Mouse (Mus musculus): ENCODE data around the gene Unc13a. TPM values are rescaled to one million over a fixed set of nuclear protein-coding genes. Genes with fewer than 3 reads are reported as not detected.

The Unc13a gene
- polyA plus RNA-seq, 1 experiment from 2014 or later: 2.0 TPM

DNA sequence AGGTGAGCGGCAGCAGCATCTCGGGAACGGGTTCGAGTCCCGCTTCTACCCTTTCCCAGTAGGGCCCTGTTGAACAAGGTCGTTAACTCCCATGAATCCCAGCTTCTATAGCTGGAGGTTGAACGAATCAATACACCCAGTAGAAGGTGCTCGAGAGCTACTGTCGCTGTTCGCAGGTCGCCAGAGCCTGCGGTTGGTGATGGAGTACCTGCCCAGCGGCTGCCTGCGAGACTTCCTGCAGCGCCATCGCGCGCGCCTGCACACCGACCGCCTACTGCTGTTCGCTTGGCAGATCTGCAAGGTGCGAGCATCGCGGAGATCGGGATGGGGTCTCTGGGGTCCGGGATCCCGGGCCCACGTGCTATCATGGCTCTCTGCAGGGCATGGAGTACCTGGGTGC, 14.0 kb upstream of the Unc13a start:
- H3K9ac ChIP-seq: no peak overlapping the region
- peaks cover 100% of the 10 kb centered on the region for H3K27me3 ChIP-seq
- ATAC-seq (ENCODE audit: insufficient number of reproducible peaks, low FRiP score, low TSS enrichment, low read depth): no peak
- no peaks in the 10 kb centered on the region for H3K9me3 ChIP-seq (replicated peaks)
- H3K36me3 ChIP-seq: no peaks in the 10 kb centered on the region
- H3K4me1 ChIP-seq: peaks cover 34% of the 10 kb centered on the region
- H3K4me2 ChIP-seq (replicated peaks): peak overlapping the region; percentile 41
- 6% methylated on average over 29 of the region's 29 CpGs for WGBS
- H3K27ac ChIP-seq (replicated peaks): no peak overlapping the region
- H3K4me3 ChIP-seq (replicated peaks): peak overlapping the region; percentile 16

DNA sequence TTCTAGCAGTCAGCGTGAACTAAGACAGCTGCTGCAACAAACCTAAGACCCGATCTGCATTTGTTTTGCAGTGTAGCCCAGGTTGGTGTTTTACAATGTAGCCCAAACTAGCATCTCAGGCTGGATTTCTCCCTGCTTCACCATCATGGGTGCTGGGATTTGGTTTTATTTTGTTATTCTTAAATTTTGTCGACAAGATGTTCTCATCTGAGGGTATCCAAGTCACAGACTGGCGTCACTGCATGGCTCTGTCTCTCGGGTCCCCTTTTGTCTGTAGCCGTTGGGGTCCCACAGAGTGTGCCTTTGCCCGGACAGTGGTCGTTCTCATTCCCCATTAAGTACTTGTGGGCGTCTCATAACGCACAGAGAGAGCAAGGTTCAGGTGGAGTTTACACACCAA, 13.1 kb upstream of the Unc13a start:
- H3K9ac ChIP-seq: no peak overlapping the region
- peaks cover 100% of the 10 kb centered on the region for H3K27me3 ChIP-seq
- no peak overlapping the region for H3K27ac ChIP-seq (replicated peaks)
- H3K36me3 ChIP-seq: no peaks in the 10 kb centered on the region
- H3K4me1 ChIP-seq: peaks cover 41% of the 10 kb centered on the region
- no peak for ATAC-seq (ENCODE audit: insufficient number of reproducible peaks, low FRiP score, low TSS enrichment, low read depth)
- no peak overlapping the region for H3K4me3 ChIP-seq (replicated peaks)
- no peak overlapping the region for H3K4me2 ChIP-seq (replicated peaks)
- H3K9me3 ChIP-seq (replicated peaks): no peaks in the 10 kb centered on the region
- WGBS: 16% methylated on average over 10 of the region's 10 CpGs

DNA sequence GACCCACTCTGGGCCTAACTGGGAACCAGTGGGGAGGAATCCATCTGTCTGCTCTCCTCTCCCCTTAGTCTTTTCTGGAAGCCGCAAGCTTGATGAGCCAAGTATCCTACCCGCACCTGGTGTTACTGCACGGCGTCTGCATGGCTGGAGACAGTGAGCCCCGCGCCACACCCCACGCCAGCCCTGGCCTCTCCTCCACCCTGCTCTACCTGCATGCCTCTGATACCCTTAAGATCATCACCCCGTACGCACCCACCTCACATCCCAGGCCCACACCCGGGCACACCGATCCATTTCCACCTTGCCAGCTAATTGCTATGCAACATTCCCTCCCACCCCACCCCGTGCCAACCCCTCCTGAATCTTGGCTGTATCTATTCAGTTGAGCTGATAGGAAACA, 11.3 kb upstream of the Unc13a start:
- Histone ChIP-seq H3K27ac (replicated peaks) (no peak overlapping the region), H3K9me3 (replicated peaks) (no peaks in the 10 kb centered on the region), H3K4me1 (peaks cover 48% of the 10 kb centered on the region), H3K4me2 (replicated peaks) (no peak overlapping the region), H3K4me3 (replicated peaks) (no peak overlapping the region), H3K27me3 (peaks cover 100% of the 10 kb centered on the region), H3K9ac (no peak overlapping the region), H3K36me3 (no peaks in the 10 kb centered on the region)
- no peak for ATAC-seq (ENCODE audit: insufficient number of reproducible peaks, low FRiP score, low TSS enrichment, low read depth)
- 56% methylated on average over 12 of the region's 12 CpGs for WGBS

DNA sequence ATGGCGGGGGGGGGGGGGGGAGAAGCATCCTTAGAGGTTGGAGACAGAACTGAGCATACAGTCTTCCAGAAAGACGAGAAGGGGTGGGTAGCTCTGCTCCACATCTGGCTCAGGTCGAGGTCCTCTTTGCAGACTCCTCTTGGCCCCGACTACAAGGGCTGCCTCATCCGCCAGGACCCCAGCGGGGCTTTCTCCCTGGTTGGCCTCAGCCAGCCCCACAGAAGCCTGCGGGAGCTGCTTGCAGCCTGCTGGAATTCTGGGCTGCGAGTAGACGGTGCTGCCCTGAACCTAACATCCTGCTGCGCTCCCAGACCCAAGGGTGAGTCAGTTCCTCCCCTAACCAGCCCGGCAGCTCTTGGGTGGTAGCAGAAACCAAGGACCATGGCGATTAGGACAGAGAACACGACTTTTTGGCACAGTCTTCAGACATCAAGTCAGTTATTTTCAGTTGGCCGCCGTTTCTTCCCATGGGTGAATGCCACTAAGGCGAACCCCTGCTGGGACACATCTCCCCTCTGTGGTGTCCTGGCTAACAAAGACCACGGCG, 9.9 kb upstream of the Unc13a start:
- H3K4me1 ChIP-seq: peaks cover 42% of the 10 kb centered on the region
- H3K9ac ChIP-seq: no peak overlapping the region
- no peak overlapping the region for H3K4me3 ChIP-seq (replicated peaks)
- whole genome bisulfite sequencing: 12% methylated on average over 18 of the region's 18 CpGs
- H3K36me3 ChIP-seq: no peaks in the 10 kb centered on the region
- H3K27ac ChIP-seq (replicated peaks): no peak overlapping the region
- no peaks in the 10 kb centered on the region for H3K9me3 ChIP-seq (replicated peaks)
- peaks cover 92% of the 10 kb centered on the region for H3K27me3 ChIP-seq
- no peak for ATAC-seq (ENCODE audit: insufficient number of reproducible peaks, low FRiP score, low TSS enrichment, low read depth)
- H3K4me2 ChIP-seq (replicated peaks): no peak overlapping the region

DNA sequence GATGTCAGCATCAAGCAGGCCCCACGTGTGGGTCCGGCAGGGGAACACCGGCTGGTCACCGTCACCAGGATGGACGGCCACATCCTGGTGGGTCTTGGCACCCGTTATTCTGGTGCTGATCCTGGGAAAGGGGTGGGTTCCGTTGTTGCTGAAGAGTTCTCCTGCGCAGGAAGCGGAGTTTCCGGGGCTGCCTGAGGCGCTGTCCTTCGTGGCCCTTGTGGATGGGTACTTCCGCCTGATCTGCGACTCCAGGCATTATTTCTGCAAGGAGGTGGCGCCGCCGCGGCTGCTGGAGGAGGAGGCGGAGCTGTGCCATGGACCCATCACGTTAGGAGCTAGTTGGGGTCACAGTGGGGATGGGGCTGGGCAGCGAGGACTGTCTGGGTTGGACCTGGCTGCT, 8.9 kb upstream of the Unc13a start:
- Histone ChIP-seq H3K27ac (replicated peaks) (no peak overlapping the region), H3K4me3 (replicated peaks) (0 out of 2 replicates have a peak overlapping the region, but pooled peaks have one; percentile 3), H3K27me3 (peaks cover 85% of the 10 kb centered on the region), H3K4me2 (replicated peaks) (no peak overlapping the region), H3K9me3 (replicated peaks) (no peaks in the 10 kb centered on the region), H3K36me3 (no peaks in the 10 kb centered on the region), H3K9ac (no peak overlapping the region), H3K4me1 (peaks cover 41% of the 10 kb centered on the region)
- no peak for ATAC-seq (ENCODE audit: insufficient number of reproducible peaks, low FRiP score, low TSS enrichment, low read depth)
- 11% methylated on average over 21 of the region's 21 CpGs for WGBS

DNA sequence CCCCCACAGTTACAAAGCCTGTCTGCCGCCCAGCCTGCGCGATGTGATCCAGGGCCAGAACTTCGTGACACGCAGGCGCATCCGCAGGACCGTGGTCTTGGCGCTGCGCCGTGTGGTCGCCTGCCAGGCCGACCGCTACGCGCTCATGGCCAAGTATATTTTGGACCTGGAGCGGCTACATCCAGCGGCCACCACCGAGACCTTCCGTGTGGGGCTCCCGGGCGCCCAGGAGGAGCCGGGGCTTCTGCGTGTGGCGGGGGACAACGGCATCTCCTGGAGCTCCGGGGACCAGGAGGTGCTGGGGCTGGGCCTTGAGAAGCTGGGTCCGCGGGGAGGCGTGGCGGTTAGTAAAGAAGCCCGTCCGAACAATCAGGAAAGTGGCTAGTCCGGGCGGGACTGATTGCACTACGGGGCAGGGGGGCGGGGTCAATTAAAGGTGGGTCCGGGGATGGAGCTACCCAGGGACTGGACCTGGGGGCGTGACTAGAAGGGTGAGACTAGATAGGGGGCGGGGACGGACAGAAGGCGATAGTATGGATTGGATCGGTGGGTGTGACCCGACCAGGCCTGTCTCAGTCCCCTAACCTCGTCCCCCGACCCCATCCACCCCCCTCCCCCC, 8.1 kb upstream of the Unc13a start:
- no peak overlapping the region for H3K27ac ChIP-seq (replicated peaks)
- H3K4me1 ChIP-seq: peaks cover 40% of the 10 kb centered on the region
- ATAC-seq (ENCODE audit: insufficient number of reproducible peaks, low FRiP score, low TSS enrichment, low read depth): no peak
- no peaks in the 10 kb centered on the region for H3K36me3 ChIP-seq
- H3K4me2 ChIP-seq (replicated peaks): peak overlapping the region; percentile 42
- peaks cover 79% of the 10 kb centered on the region for H3K27me3 ChIP-seq
- H3K9me3 ChIP-seq (replicated peaks): no peaks in the 10 kb centered on the region
- H3K9ac ChIP-seq: no peak overlapping the region
- peak overlapping the region; percentile 28 for H3K4me3 ChIP-seq (replicated peaks)
- WGBS: 5% methylated on average over 46 of the region's 46 CpGs

DNA sequence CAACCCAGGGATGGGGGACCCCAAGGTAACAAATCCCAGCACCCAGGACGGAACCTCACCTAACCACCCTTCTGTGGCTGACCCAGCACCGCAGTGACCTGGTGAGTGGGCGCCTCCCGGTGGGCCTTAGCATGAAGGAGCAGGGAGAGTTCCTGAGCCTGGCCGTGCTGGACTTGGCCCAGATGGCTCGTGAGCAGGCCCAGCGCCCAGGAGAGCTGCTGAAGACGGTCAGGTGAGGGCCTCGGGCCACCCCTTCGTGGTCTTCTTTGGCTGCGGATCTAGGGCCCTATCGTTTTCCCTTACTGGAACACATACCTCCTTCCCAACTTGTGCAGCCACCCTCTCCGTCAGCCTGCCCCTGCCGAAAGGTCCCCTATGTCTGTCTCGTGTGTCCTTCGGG, 7.6 kb upstream of the Unc13a start:
- Histone ChIP-seq H3K4me2 (replicated peaks) (peak overlapping the region; percentile 42), H3K9me3 (replicated peaks) (no peaks in the 10 kb centered on the region), H3K36me3 (no peaks in the 10 kb centered on the region), H3K4me3 (replicated peaks) (peak overlapping the region; percentile 28), H3K9ac (no peak overlapping the region), H3K27ac (replicated peaks) (no peak overlapping the region), H3K27me3 (peaks cover 74% of the 10 kb centered on the region), H3K4me1 (peaks cover 40% of the 10 kb centered on the region)
- ATAC-seq (ENCODE audit: insufficient number of reproducible peaks, low FRiP score, low TSS enrichment, low read depth): no peak
- whole genome bisulfite sequencing: 20% methylated on average over 16 of the region's 16 CpGs

DNA sequence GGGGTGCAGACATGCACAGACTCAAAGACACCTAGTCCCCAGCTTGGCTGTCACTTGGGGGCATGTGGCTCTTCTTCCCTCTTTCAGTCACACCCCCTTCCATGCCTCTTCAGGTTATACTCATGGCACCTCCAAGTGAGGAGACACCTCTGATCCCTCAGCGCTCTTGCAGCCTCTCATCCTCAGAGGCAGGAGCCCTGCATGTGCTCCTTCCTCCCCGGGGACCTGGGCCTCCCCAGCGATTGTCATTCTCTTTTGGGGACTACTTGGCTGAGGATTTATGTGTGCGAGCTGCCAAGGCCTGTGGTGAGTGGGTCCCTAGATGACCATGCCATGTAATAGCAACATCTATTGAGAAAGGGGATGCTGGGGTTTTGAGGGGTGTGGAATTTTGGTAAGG, 6.7 kb upstream of the Unc13a start:
- no peak overlapping the region for H3K27ac ChIP-seq (replicated peaks)
- no peaks in the 10 kb centered on the region for H3K36me3 ChIP-seq
- peaks cover 65% of the 10 kb centered on the region for H3K27me3 ChIP-seq
- H3K4me3 ChIP-seq (replicated peaks): no peak overlapping the region
- peaks cover 40% of the 10 kb centered on the region for H3K4me1 ChIP-seq
- no peak for ATAC-seq (ENCODE audit: insufficient number of reproducible peaks, low FRiP score, low TSS enrichment, low read depth)
- H3K9me3 ChIP-seq (replicated peaks): no peaks in the 10 kb centered on the region
- no peak overlapping the region for H3K9ac ChIP-seq
- no peak overlapping the region for H3K4me2 ChIP-seq (replicated peaks)
- WGBS: 67% methylated on average over 4 of the region's 4 CpGs

DNA sequence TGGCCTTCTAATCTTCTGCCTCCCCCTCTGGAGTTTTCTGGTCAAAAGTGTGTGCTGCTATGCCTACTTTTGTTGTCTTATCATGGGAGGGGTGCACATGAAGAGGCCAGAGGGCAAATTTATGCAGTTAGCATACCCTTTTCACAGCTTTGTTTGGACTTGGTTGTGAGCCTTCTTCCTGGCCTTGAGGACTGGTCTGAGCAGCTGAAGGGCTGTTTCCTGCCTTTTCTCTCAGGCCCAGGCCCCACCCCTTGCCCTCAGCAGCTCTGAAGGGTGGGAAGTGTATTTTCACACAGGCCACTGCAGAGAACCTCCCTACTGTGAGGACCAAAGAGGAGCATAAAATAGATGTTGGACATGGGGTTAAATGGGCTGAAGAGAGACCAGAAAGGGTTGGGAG, 6.0 kb upstream of the Unc13a start:
- Histone ChIP-seq H3K27me3 (peaks cover 58% of the 10 kb centered on the region), H3K9ac (no peak overlapping the region), H3K27ac (replicated peaks) (no peak overlapping the region), H3K4me3 (replicated peaks) (no peak overlapping the region), H3K4me2 (replicated peaks) (no peak overlapping the region), H3K36me3 (no peaks in the 10 kb centered on the region), H3K4me1 (peaks cover 40% of the 10 kb centered on the region), H3K9me3 (replicated peaks) (no peaks in the 10 kb centered on the region)
- ATAC-seq (ENCODE audit: insufficient number of reproducible peaks, low FRiP score, low TSS enrichment, low read depth): no peak

DNA sequence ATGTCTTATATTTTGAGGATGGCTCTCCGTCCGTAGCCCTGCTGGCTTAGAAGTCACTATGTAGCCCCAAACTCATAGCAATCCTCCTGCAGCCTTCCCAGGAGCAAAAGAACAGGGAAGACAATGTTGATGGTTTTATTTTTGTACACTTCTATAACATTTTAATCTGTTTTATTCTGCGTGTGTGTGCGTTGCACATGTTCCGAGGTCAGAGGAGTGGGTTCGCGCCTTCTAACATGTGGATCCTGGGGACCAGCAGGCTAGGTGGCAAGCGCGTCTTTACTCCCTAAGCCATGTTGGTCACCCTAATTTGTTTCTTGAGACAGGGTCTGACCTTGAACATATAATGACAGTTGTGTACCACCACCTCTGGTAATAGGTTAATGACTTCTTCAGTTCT, 5.2 kb upstream of the Unc13a start:
- H3K4me3 ChIP-seq (replicated peaks): peak overlapping the region; percentile 67
- WGBS: 48% methylated on average over 9 of the region's 9 CpGs
- 0 out of 2 replicates have a peak overlapping the region, but pooled peaks have one; percentile 48 for H3K9ac ChIP-seq
- H3K27ac ChIP-seq (replicated peaks): peak overlapping the region; percentile 72; the same call in 1 of the 2 replicates
- peaks cover 50% of the 10 kb centered on the region for H3K27me3 ChIP-seq
- no peak for ATAC-seq (ENCODE audit: insufficient number of reproducible peaks, low FRiP score, low TSS enrichment, low read depth)
- H3K4me2 ChIP-seq (replicated peaks): peak overlapping the region; percentile 87
- H3K4me1 ChIP-seq: peaks cover 43% of the 10 kb centered on the region
- H3K36me3 ChIP-seq: no peaks in the 10 kb centered on the region
- H3K9me3 ChIP-seq (replicated peaks): no peaks in the 10 kb centered on the region

DNA sequence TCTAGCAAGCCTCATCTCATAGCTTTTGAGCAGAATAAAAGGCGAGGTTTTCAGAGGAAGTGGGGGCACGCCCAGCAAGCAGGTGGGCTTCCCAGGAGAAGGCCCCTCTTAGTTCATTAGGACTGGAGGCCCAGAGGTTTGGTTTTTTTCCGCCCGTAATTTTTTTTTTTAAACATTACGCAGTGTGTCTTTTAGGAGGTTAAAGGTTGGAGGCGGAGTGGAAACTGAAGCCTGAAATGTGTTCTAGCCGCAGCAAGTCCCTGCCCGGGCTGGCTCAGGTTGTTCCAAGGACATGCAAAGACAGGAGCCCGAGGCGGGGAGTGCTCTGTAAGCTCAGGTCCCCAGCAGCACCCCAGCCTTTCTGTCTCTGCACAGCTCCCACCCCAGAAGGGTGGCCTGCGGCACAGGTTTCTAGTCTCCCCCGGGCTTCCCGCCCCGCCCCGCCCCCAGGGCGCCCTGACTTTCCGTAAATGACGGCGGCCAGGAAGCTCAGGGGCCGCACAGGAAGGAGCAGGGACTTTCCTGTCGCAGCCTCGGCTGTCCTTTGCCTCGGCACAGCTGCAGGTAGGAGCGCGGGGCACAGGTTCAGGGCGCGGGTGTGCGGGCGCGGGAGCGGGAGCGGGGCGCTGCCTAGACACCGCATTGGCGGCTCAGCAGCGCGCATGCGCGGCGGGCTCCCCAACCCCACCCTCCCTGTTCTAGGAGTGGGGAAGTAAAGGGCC, 4.6 kb upstream of the Unc13a start, which contains the start of gene Jak3:
Gene Jak3 (plus strand): TSS at position 277 of the 722 bp plus-strand sequence.
- H3K36me3 ChIP-seq: no peaks in the 10 kb centered on the region
- peak within 1 kb of the TSS; percentile 48 for H3K9ac ChIP-seq
- ATAC-seq (ENCODE audit: insufficient number of reproducible peaks, low FRiP score, low TSS enrichment, low read depth): 0 out of 2 replicates have a peak, but pooled peaks have one; percentile 13
- H3K27ac ChIP-seq (replicated peaks): peak within 1 kb of the TSS; percentile 72
- peaks cover 47% of the 10 kb centered on the region for H3K27me3 ChIP-seq
- WGBS: 3% methylated on average over 40 of the region's 40 CpGs
- H3K9me3 ChIP-seq (replicated peaks): no peaks in the 10 kb centered on the region
- peak within 1 kb of the TSS; percentile 67 for H3K4me3 ChIP-seq (replicated peaks)
- H3K4me2 ChIP-seq (replicated peaks): peak within 1 kb of the TSS; percentile 87
- H3K4me1 ChIP-seq: peaks cover 43% of the 10 kb centered on the region
